In the genomic region with DNA sequence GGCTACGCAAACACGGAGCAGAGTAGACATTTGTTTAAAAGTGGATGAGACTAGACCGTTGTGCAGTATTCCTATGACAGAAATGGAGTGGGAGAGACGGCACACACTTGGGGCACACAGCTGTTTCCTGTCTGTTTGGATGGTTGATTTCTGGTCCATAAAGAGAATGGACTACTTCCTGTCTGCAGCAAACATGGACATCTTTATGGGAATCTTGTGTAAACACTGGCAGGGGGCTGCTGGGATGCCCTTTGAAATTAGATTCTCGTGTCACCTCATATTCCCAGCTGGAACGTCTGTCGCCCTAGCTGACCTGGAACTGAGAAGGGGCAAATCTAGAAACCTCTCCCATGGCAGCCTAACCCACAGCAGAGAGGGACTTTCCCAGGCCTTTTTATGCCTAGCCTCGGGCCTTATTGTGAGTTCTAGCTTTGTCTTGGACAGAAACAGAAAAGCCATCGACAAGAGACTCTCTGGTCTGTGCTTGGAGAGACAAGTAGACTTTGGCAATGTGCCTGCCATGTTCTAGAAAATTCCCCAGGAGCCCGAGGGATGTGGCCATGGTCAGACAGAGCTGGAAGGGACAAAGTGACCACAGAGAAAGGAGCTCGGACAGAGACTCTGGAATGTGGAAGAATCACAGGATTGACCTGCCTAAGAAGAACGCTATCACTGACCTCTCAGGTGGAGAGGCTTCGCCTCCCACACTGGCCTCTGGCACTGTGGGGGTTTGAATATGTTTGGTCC, we compare ENCODE assay signal across 15 mouse cellular contexts.
DNase-seq lines count a peak whose midpoint lies in the region; ATAC-seq and TF ChIP-seq lines count a peak whose summit lies in the region.
"Had no signal": no experiment of that assay in that cellular context is flagged by ENCODE, and none has a peak within 500 bp of the region (broad histone marks: within the 10 kb centered on the region; RNA-seq: fewer than 3 reads in every experiment).

No protein-coding gene starts in this region.

- H3K36me3 ChIP-seq in intestine, embryonic 15.5 days = no peaks in the 10 kb centered on the region
- H3K36me3 ChIP-seq in lung, postnatal 0 days (ENCODE audit: insufficient read depth, low read length) = no peaks in the 10 kb centered on the region
- no peaks in the 10 kb centered on the region for H3K36me3 ChIP-seq in forebrain, embryonic 13.5 days (ENCODE audit: poor library complexity, severe bottlenecking)
- H3K36me3 ChIP-seq: hindbrain, embryonic 12.5 days; liver, embryonic 15.5 days; midbrain, embryonic 15.5 days; neural tube, embryonic 12.5 days had no signal

- H3K27ac ChIP-seq in intestine, embryonic 15.5 days = peak overlapping the region; percentile 29; the same call in 1 of the 2 replicates
- H3K27ac ChIP-seq in lung, postnatal 0 days (ENCODE audit: low read length) = peak overlapping the region; percentile 72
- H3K27ac ChIP-seq in forebrain, embryonic 13.5 days = no peak overlapping the region
- H3K27ac ChIP-seq: hindbrain, embryonic 12.5 days; liver, embryonic 15.5 days; midbrain, embryonic 15.5 days; neural tube, embryonic 12.5 days had no signal

- peaks cover 13% of the 10 kb centered on the region for H3K4me1 ChIP-seq in intestine, embryonic 15.5 days (replicated peaks)
- peaks cover 15% of the 10 kb centered on the region; the same call in 1 of the 2 replicates for H3K4me1 ChIP-seq in lung, postnatal 0 days (ENCODE audit: insufficient read depth, low read depth, low read length)
- peaks cover 32% of the 10 kb centered on the region for H3K4me1 ChIP-seq in forebrain, embryonic 13.5 days
- H3K4me1 ChIP-seq: liver, embryonic 15.5 days had no signal

- WGBS in intestine, embryonic 15.5 days = 44% methylated on average over 13 of the region's 13 CpGs
- 36% methylated on average over 13 of the region's 13 CpGs for WGBS in lung, postnatal 0 days
- 87% methylated on average over 13 of the region's 13 CpGs for WGBS in forebrain, embryonic 13.5 days

- H3K4me3 ChIP-seq in intestine, embryonic 15.5 days (replicated peaks) = no peak overlapping the region
- H3K4me3 ChIP-seq in lung, postnatal 0 days (ENCODE audit: low read depth, low read length) = no peak overlapping the region
- H3K4me3 ChIP-seq in forebrain, embryonic 13.5 days = no peak overlapping the region
- H3K4me3 ChIP-seq: hindbrain, embryonic 12.5 days; liver, embryonic 15.5 days; midbrain, embryonic 15.5 days; neural tube, embryonic 12.5 days had no signal

- peak; percentile 35 for DNase-seq in embryo, embryonic 10 days (ENCODE audit: low spot score)
- no peak for DNase-seq in embryo, embryonic 9.5 days (ENCODE audit: extremely low spot score)
- peak; percentile 64 for DNase-seq in kidney, postnatal 10 days
- DNase-seq in lung, postnatal 0 days (ENCODE audit: low spot score) = peak; percentile 89
- DNase-seq in gastrocnemius, postnatal 4 days (ENCODE audit: low spot score in 2 of 2) = no peak
- DNase-seq: adrenal gland, postnatal 25 days; cerebellum, postnatal 36 days; retina, postnatal 1 day had no signal

- H3K9me3 ChIP-seq in intestine, embryonic 15.5 days = no peaks in the 10 kb centered on the region
- no peaks in the 10 kb centered on the region for H3K9me3 ChIP-seq in lung, postnatal 0 days (ENCODE audit: low read length)
- no peaks in the 10 kb centered on the region for H3K9me3 ChIP-seq in forebrain, embryonic 13.5 days (replicated peaks)
- H3K9me3 ChIP-seq: hindbrain, embryonic 12.5 days; liver, embryonic 15.5 days; midbrain, embryonic 15.5 days; neural tube, embryonic 12.5 days had no signal

- TF ChIP-seq CTCF in lung, postnatal 0 days (IDR thresholded peaks at IDR 0.05) = no peak

- ATAC-seq in intestine, embryonic 15.5 days = peak; percentile 31; the same call in 1 of the 2 replicates
- ATAC-seq in lung, postnatal 0 days = peak; percentile 71
- ATAC-seq in megakaryocyte, adult 5-6 weeks (ENCODE audit: poor library complexity, severe bottlenecking) = no peak
- ATAC-seq in forebrain, embryonic 13.5 days = no peak
- ATAC-seq: midbrain, embryonic 15.5 days had no signal

- H3K4me2 ChIP-seq in intestine, embryonic 15.5 days (replicated peaks) = no peak overlapping the region
- no peak overlapping the region for H3K4me2 ChIP-seq in lung, postnatal 0 days (replicated peaks; ENCODE audit: low read depth, low read length)
- no peak overlapping the region for H3K4me2 ChIP-seq in forebrain, embryonic 13.5 days
- H3K4me2 ChIP-seq: hindbrain, embryonic 12.5 days; liver, embryonic 15.5 days; midbrain, embryonic 15.5 days; neural tube, embryonic 12.5 days had no signal

- no peaks in the 10 kb centered on the region for H3K27me3 ChIP-seq in intestine, embryonic 15.5 days (replicated peaks)
- no peaks in the 10 kb centered on the region for H3K27me3 ChIP-seq in lung, postnatal 0 days (replicated peaks; ENCODE audit: insufficient read depth, low read length)
- H3K27me3 ChIP-seq in forebrain, embryonic 13.5 days = no peaks in the 10 kb centered on the region
- H3K27me3 ChIP-seq: hindbrain, embryonic 12.5 days; liver, embryonic 15.5 days; midbrain, embryonic 15.5 days had no signal

- TF ChIP-seq EP300 in lung, postnatal 0 days (IDR thresholded peaks at IDR 0.05) = peak; percentile 89

- no peak overlapping the region for H3K9ac ChIP-seq in intestine, embryonic 15.5 days
- no peak overlapping the region for H3K9ac ChIP-seq in lung, postnatal 0 days (replicated peaks; ENCODE audit: low read depth)
- H3K9ac ChIP-seq in forebrain, embryonic 13.5 days = no peak overlapping the region
- H3K9ac ChIP-seq: hindbrain, embryonic 12.5 days; liver, embryonic 15.5 days; midbrain, embryonic 15.5 days; neural tube, embryonic 12.5 days had no signal

Comparison
In these comparisons a context has a peak if more than half of its experiments do, and no peak if none do; other contexts are left out.
1. DNase-seq: peak in embryo, embryonic 10 days (single experiment), kidney, postnatal 10 days (single experiment) and lung, postnatal 0 days (single experiment); none in embryo, embryonic 9.5 days (single experiment) and gastrocnemius, postnatal 4 days (0 of 2).
2. ATAC-seq: peak in intestine, embryonic 15.5 days (single experiment) and lung, postnatal 0 days (single experiment); none in megakaryocyte, adult 5-6 weeks (single experiment) and forebrain, embryonic 13.5 days (single experiment).